Mouse (Mus musculus) CH12.LX (cell line): Measurements from ENCODE around the gene Pa2g4. TPM values are rescaled to one million over a fixed set of nuclear protein-coding genes. Genes with fewer than 3 reads are reported as not detected.
A peak's percentile ranks its signal among the peaks of the same experiment; 100 is the strongest.

ENCODE experiments used
- DNase-seq: peaks from one replicate; pipeline ENCODE4 v3.0.0-alpha.2; 2013; ENCODE audit errors: extremely low read depth
- H3K27ac ChIP-seq: 2 replicates; pipeline ENCODE4 v1.5.1; 2012; ENCODE audit warnings: low read depth, mild to moderate bottlenecking, control low read depth, moderate library complexity; ENCODE audit not compliant: insufficient read depth
- H3K27me3 ChIP-seq: replicated peaks from 2 replicates; pipeline ENCODE3; 2012; ENCODE audit warnings: inconsistent platforms
- H3K36me3 ChIP-seq, 2 experiments: replicated peaks in 1 of 2; 2 replicates each; pipeline versions ENCODE3 to v1.6.1; 2012; ENCODE audit warnings: inconsistent platforms in 1 of 2, low read length in 1 of 2, mild to moderate bottlenecking in 1 of 2, mixed read lengths in 1 of 2, moderate library complexity in 1 of 2; ENCODE audit not compliant: control insufficient read depth in 1 of 2, insufficient read depth in 1 of 2
- H3K4me1 ChIP-seq, 2 experiments: 2 replicates each; pipeline ENCODE4 v1.6.1; 2012; ENCODE audit warnings: inconsistent platforms in 1 of 2, moderate library complexity in 1 of 2; ENCODE audit not compliant: insufficient read depth in 2 of 2, control insufficient read depth in 1 of 2
- H3K4me2 ChIP-seq: 2 replicates; pipeline ENCODE4 v1.6.1; 2012; ENCODE audit warnings: low read depth, mild to moderate bottlenecking, control low read depth; ENCODE audit not compliant: poor library complexity, insufficient read depth, severe bottlenecking
- H3K4me3 ChIP-seq, 3 experiments: fragments of 150-350 bp in 1 of 3; sonication (generic) in 1 of 3; replicated peaks in 1 of 3; 2 replicates each; pipeline versions ENCODE3 to v1.5.1; 2011 to 2012; ENCODE audit warnings: low read depth in 2 of 3, low read length in 2 of 3, mild to moderate bottlenecking in 2 of 3, moderate library complexity in 2 of 3, control low read depth in 1 of 3, improper control_type of control experiment in 1 of 3, inconsistent platforms in 1 of 3, mixed read lengths in 1 of 3; ENCODE audit not compliant: poor library complexity in 1 of 3
- H3K79me2 ChIP-seq: replicated peaks from 2 replicates; pipeline ENCODE4 v1.6.1; 2012; ENCODE audit warnings: mild to moderate bottlenecking, moderate library complexity; ENCODE audit not compliant: control insufficient read depth, poor library complexity, insufficient read depth, severe bottlenecking; ENCODE audit errors: extremely low read depth
- H3K9ac ChIP-seq: 2 replicates; pipeline ENCODE4 v1.6.1; 2012; ENCODE audit warnings: low read depth, mild to moderate bottlenecking, control low read depth, moderate library complexity; ENCODE audit not compliant: insufficient read depth
- H3K9me3 ChIP-seq: replicated peaks from 2 replicates; pipeline ENCODE3; 2012; ENCODE audit warnings: low read length, inconsistent platforms, mixed read lengths
- BHLHE40 ChIP-seq: IDR thresholded peaks from 2 replicates; pipeline ENCODE4 v1.6.1; 2011; ENCODE audit warnings: mild to moderate bottlenecking, low read depth, low read length, improper control_type of control experiment
- CHD1 ChIP-seq: IDR thresholded peaks from 2 replicates; pipeline ENCODE4 v1.6.1; 2012; ENCODE audit warnings: low read depth, low read length, improper control_type of control experiment, inconsistent platforms
- CHD2 ChIP-seq: IDR thresholded peaks from 2 replicates; pipeline ENCODE4 v1.6.1; 2011; ENCODE audit warnings: low read length, improper control_type of control experiment
- CTCF ChIP-seq, 2 experiments: IDR thresholded peaks in 1 of 2; conservative IDR thresholded peaks in 1 of 2; 2 replicates each; pipeline ENCODE4 v1.5.1; 2011 to 2012; ENCODE audit warnings: low read depth in 2 of 2, low read length in 2 of 2, improper control_type of control experiment in 1 of 2, inconsistent platforms in 1 of 2, mild to moderate bottlenecking in 1 of 2, moderate library complexity in 1 of 2
- E2F4 ChIP-seq: IDR thresholded peaks from 2 replicates; pipeline ENCODE4 v1.6.1; 2011; ENCODE audit warnings: low read depth, low read length, improper control_type of control experiment; ENCODE audit not compliant: insufficient replicate concordance
- ELF1 ChIP-seq: IDR thresholded peaks from 2 replicates; pipeline ENCODE4 v1.6.1; 2014; ENCODE audit warnings: low read depth, mild to moderate bottlenecking, inconsistent platforms, low read length, improper control_type of control experiment
- EP300 ChIP-seq: IDR thresholded peaks from 2 replicates; pipeline ENCODE4 v1.6.1; 2011; ENCODE audit warnings: low read length, improper control_type of control experiment
- ETS1 ChIP-seq: conservative IDR thresholded peaks from 2 replicates; pipeline ENCODE4 v1.6.1; 2012; ENCODE audit warnings: low read depth, mild to moderate bottlenecking, inconsistent platforms, low read length, improper control_type of control experiment, moderate library complexity
- GABPA ChIP-seq: IDR thresholded peaks from 2 replicates; pipeline ENCODE4 v1.6.1; 2012; ENCODE audit warnings: low read depth, low read length, improper control_type of control experiment, inconsistent platforms; ENCODE audit not compliant: insufficient replicate concordance
- HCFC1 ChIP-seq: IDR thresholded peaks from 2 replicates; pipeline ENCODE4 v1.6.1; 2012; ENCODE audit warnings: low read depth, mild to moderate bottlenecking, inconsistent platforms, low read length, improper control_type of control experiment
- IRF4 ChIP-seq: IDR thresholded peaks from 2 replicates; pipeline ENCODE4 v1.6.1; 2014; ENCODE audit warnings: low read depth, mild to moderate bottlenecking, inconsistent platforms, low read length, improper control_type of control experiment
- JUN ChIP-seq: IDR thresholded peaks from 2 replicates; pipeline ENCODE4 v1.6.1; 2011; ENCODE audit warnings: low read depth, mild to moderate bottlenecking, low read length, improper control_type of control experiment, moderate library complexity; ENCODE audit not compliant: insufficient read depth
- JUND ChIP-seq: conservative IDR thresholded peaks from 2 replicates; pipeline ENCODE4 v1.6.1; 2011; ENCODE audit warnings: low read depth, low read length, improper control_type of control experiment
- KAT2A ChIP-seq: IDR thresholded peaks from 2 replicates; pipeline ENCODE4 v1.6.1; 2012; ENCODE audit warnings: low read length, improper control_type of control experiment, inconsistent platforms; ENCODE audit not compliant: insufficient replicate concordance
- MAFK ChIP-seq: IDR thresholded peaks from 2 replicates; pipeline ENCODE4 v1.6.1; 2011; ENCODE audit warnings: low read length, improper control_type of control experiment; ENCODE audit not compliant: insufficient replicate concordance
- MAX ChIP-seq: IDR thresholded peaks from 2 replicates; pipeline ENCODE4 v1.6.1; 2011; ENCODE audit warnings: low read length, improper control_type of control experiment
- MAZ ChIP-seq: IDR thresholded peaks from 2 replicates; pipeline ENCODE4 v1.6.1; 2012; ENCODE audit warnings: low read depth, mild to moderate bottlenecking, inconsistent platforms, low read length, improper control_type of control experiment, moderate library complexity
- MEF2A ChIP-seq: IDR thresholded peaks from 2 replicates; pipeline ENCODE4 v1.6.1; 2014; ENCODE audit warnings: low read depth, mild to moderate bottlenecking, inconsistent platforms, low read length, improper control_type of control experiment, borderline replicate concordance
- MXI1 ChIP-seq: IDR thresholded peaks from 2 replicates; pipeline ENCODE4 v1.6.1; 2011; ENCODE audit warnings: mild to moderate bottlenecking, low read depth, low read length, improper control_type of control experiment
- MYC ChIP-seq: IDR thresholded peaks from 2 replicates; pipeline ENCODE4 v1.6.1; 2011; ENCODE audit warnings: low read depth, mild to moderate bottlenecking, improper control_type of control experiment, low read length
- NRF1 ChIP-seq: IDR thresholded peaks from 2 replicates; pipeline ENCODE4 v1.6.1; 2014; ENCODE audit warnings: low read depth, mild to moderate bottlenecking, inconsistent platforms, low read length, improper control_type of control experiment, moderate library complexity
- PAX5 ChIP-seq: IDR thresholded peaks from 2 replicates; pipeline ENCODE4 v1.6.1; 2012; ENCODE audit warnings: low read length, inconsistent platforms, mixed read lengths
- POLR2A ChIP-seq: IDR thresholded peaks from 2 replicates; pipeline ENCODE4 v1.6.1; 2011; ENCODE audit warnings: low read depth, mild to moderate bottlenecking, improper control_type of control experiment, low read length
- SIN3A ChIP-seq: IDR thresholded peaks from 2 replicates; pipeline ENCODE4 v1.6.1; 2012; ENCODE audit warnings: low read length, improper control_type of control experiment, inconsistent platforms
- SMC3 ChIP-seq: IDR thresholded peaks from 2 replicates; pipeline ENCODE4 v1.6.1; 2011; ENCODE audit warnings: low read depth, low read length, improper control_type of control experiment
- TBP ChIP-seq: conservative IDR thresholded peaks from 2 replicates; pipeline ENCODE4 v1.6.1; 2011; ENCODE audit warnings: low read depth, low read length, improper control_type of control experiment
- UBTF ChIP-seq: IDR thresholded peaks from 2 replicates; pipeline ENCODE4 v1.6.1; 2012; ENCODE audit warnings: low read depth, mild to moderate bottlenecking, inconsistent platforms, low read length, improper control_type of control experiment, moderate library complexity
- USF1 ChIP-seq: IDR thresholded peaks from 2 replicates; pipeline ENCODE4 v1.6.1; 2014; ENCODE audit warnings: low read depth, mild to moderate bottlenecking, inconsistent platforms, low read length, improper control_type of control experiment
- USF2 ChIP-seq: conservative IDR thresholded peaks from 2 replicates; pipeline ENCODE4 v1.6.1; 2011; ENCODE audit warnings: low read depth, low read length, improper control_type of control experiment
- ZMIZ1 ChIP-seq: IDR thresholded peaks from 2 replicates; pipeline ENCODE4 v1.6.1; 2012; ENCODE audit warnings: low read depth, mild to moderate bottlenecking, inconsistent platforms, low read length, improper control_type of control experiment
- dilution Hi-C: fragments of 300-500 bp; cut with MboI; formaldehyde crosslinking; loops from 2 replicates; pipeline ENCODE4 v1.14.3; 2020; ENCODE audit warnings: low sequenced_read_pairs; ENCODE audit not compliant: extremely low pct_unique_long_range_greater_than_20kb, extremely low pct_ligation_motif_present
- in situ Hi-C: fragments of 300-500 bp; cut with MboI; formaldehyde crosslinking; loops from 3 replicates; pipeline ENCODE4 v1.14.3; 2019; ENCODE audit warnings: low sequenced_read_pairs, low pct_ligation_motif_present, low pct_unique_long_range_greater_than_20kb, mixed read lengths
- polyA plus RNA-seq: library from polyadenylated mRNA; unstranded; fragments of >175 nt; gene quantifications from 2 replicates; pipeline ENCODE4 v1.2.1, GENCODE M21; 2012; ENCODE audit warnings: low read depth; ENCODE audit not compliant: insufficient read length
- total RNA-seq, 2 experiments: library from RNA; depleted of rRNA; stranded (reverse); fragments of 300-350 nt in 1 of 2; fragments of >200 nt in 1 of 2; gene quantifications; 2 replicates each; pipeline ENCODE4 v1.2.3; 2012 to 2014

Gene Pa2g4
- total and polyA plus RNA-seq, 3 experiments = 129 to 550 (median 133) TPM

GRCm38 (mm10) chr10:128546361-128546760 lies 19.4 kb downstream of the Pa2g4 start (continued):
- TF ChIP-seq MAFK (0 out of 2 replicates have a peak, but pooled peaks have one; percentile 37), SMC3 (peak; percentile 54), ELF1 (peak; percentile 63; the same call in 1 of the 2 replicates), ZMIZ1 (no peak), MAX (peak; percentile 98), POLR2A (peak; percentile 44; the same call in 1 of the 2 replicates), IRF4 (peak; percentile 66; the same call in 1 of the 2 replicates), SIN3A (peak; percentile 95), BHLHE40 (peak; percentile 56), GABPA (no peak), EP300 (no peak; the same call in 1 of the 2 replicates), KAT2A (0 out of 2 replicates have a peak, but pooled peaks have one; percentile 39), MEF2A (0 out of 2 replicates have a peak, but pooled peaks have one; percentile 19), MYC (peak; percentile 100), USF2 (peak; percentile 59), USF1 (peak; percentile 70), CTCF (conservative IDR thresholded peaks at IDR 0.05 in 1 of 2, IDR thresholded peaks at IDR 0.05 in 1 of 2; ENCODE audit: low read depth in 2 of 2, low read length in 2 of 2) (peak; percentile 66 to 84), PAX5 (no peak), CHD1 (peak; percentile 39; the same call in 1 of the 2 replicates), HCFC1 (peak; percentile 54), TBP (peak; percentile 74; the same call in 1 of the 2 replicates)

- Histone ChIP-seq H3K79me2 (peaks cover 18% of the 10 kb centered on the region), H3K4me3 (no peak overlapping the region), H3K9ac (0 out of 2 replicates have a peak overlapping the region, but pooled peaks have one; percentile 87), H3K36me3 (peaks cover 38 to 53% of the 10 kb centered on the region in 2 experiments), H3K27me3 (no peaks in the 10 kb centered on the region), H3K27ac (no peak overlapping the region), H3K9me3 (no peaks in the 10 kb centered on the region), H3K4me1 (peaks cover 13 to 39% of the 10 kb centered on the region in 2 experiments), H3K4me2 (no peak overlapping the region)
- in situ Hi-C loops (no loop called here), dilution Hi-C loops (no loop called here)
- TF ChIP-seq MXI1 (no peak), USF2 (no peak), E2F4 (no peak), CHD2 (no peak), MEF2A (no peak), MAZ (no peak), JUN (no peak), ETS1 (no peak), JUND (no peak), BHLHE40 (no peak), PAX5 (no peak), NRF1 (no peak), UBTF (no peak), ZMIZ1 (no peak), CHD1 (no peak), CTCF (conservative IDR thresholded peaks at IDR 0.05 in 1 of 2, IDR thresholded peaks at IDR 0.05 in 1 of 2; ENCODE audit: low read depth in 2 of 2, low read length in 2 of 2) (no peak)
- no peak for DNase-seq
These were observed 20.3 kb downstream of the Pa2g4 start for GRCm38 (mm10) chr10:128545570-128545898.
